Mouse (Mus musculus): ENCODE results near the gene Stab1. TPM values are rescaled to one million over a fixed set of nuclear protein-coding genes. Genes with fewer than 3 reads are reported as not detected.

Stab1 gene
- polyA plus RNA-seq (2017; shearing (Covaris generic)), result not detected

GRCm38 (mm10) chr14:31168425-31168824 is at the start of gene Stab1:
Stab1 (minus strand) TSS chr14:31168641.

GRCm38 (mm10) chr14:31217666-31218065 is 49.2 kb upstream of the Stab1 start, which contains the start of gene Sema3g:
Sema3g (plus strand) TSS chr14:31217860.

GRCm38 (mm10) chr14:31216846-31217245 is 48.4 kb upstream of the Stab1 start, which contains the start of gene Nisch:
Nisch (minus strand) TSS chr14:31216946.

GRCm38 (mm10) chr14:31208084-31208483 is 39.6 kb upstream of the Stab1 start, which contains the start of gene Tnnc1:
Tnnc1 (plus strand) TSS chr14:31208312.

GRCm38 (mm10) chr14:31130236-31131220 is 37.9 kb downstream of the Stab1 start, which contains the start of gene Nt5dc2:
Nt5dc2 (plus strand) TSS chr14:31131053.

GRCm38 (mm10) chr14:31128826-31129219 is 39.6 kb downstream of the Stab1 start, which contains the start of gene Smim4:
Smim4 (minus strand) TSS chr14:31128956.

Other genes starting within 250 kb of the Stab1 start
- gene Itih3, start 244.9 kb downstream of the Stab1 start, polyA plus RNA-seq (2017; shearing (Covaris generic)), result not detected
- not detected for gene Itih1, start 225.4 kb downstream of the Stab1 start, polyA plus RNA-seq (2017; shearing (Covaris generic))
- gene Nek4, start 217.3 kb downstream of the Stab1 start, polyA plus RNA-seq (2017; shearing (Covaris generic)), result 6.8 TPM
- 7.8 TPM for gene Glt8d1, start 167.2 kb downstream of the Stab1 start, polyA plus RNA-seq (2017; shearing (Covaris generic))
- 155 TPM for gene Spcs1, start 167.0 kb downstream of the Stab1 start, polyA plus RNA-seq (2017; shearing (Covaris generic))
- 143 TPM for gene Pbrm1, start 149.5 kb downstream of the Stab1 start, polyA plus RNA-seq (2017; shearing (Covaris generic))
- 118 TPM for gene Gnl3, start 149.5 kb downstream of the Stab1 start, polyA plus RNA-seq (2017; shearing (Covaris generic))
- 55.9 TPM for gene Smim4, start 39.7 kb downstream of the Stab1 start, polyA plus RNA-seq (2017; shearing (Covaris generic))
- gene Nt5dc2, start 37.6 kb downstream of the Stab1 start, polyA plus RNA-seq (2017; shearing (Covaris generic)), result not detected
- gene Tnnc1, start 39.7 kb upstream of the Stab1 start, polyA plus RNA-seq (2017; shearing (Covaris generic)), result 0.60 TPM
- gene Nisch, start 48.3 kb upstream of the Stab1 start, polyA plus RNA-seq (2017; shearing (Covaris generic)), result 186 TPM
- gene Sema3g, start 49.2 kb upstream of the Stab1 start, polyA plus RNA-seq (2017; shearing (Covaris generic)), result 0.09 TPM
- 7.2 TPM for gene Phf7, start 82.7 kb upstream of the Stab1 start, polyA plus RNA-seq (2017; shearing (Covaris generic))
- 79.9 TPM for gene Bap1, start 82.8 kb upstream of the Stab1 start, polyA plus RNA-seq (2017; shearing (Covaris generic))
- not detected for gene Dnah1, start 155.3 kb upstream of the Stab1 start, polyA plus RNA-seq (2017; shearing (Covaris generic))
- 52.5 TPM for gene Capn7, start 168.0 kb upstream of the Stab1 start, polyA plus RNA-seq (2017; shearing (Covaris generic))